Mouse (Mus musculus) layer of hippocampus, adult 9-10 months (tissue): Measurements from ENCODE around the gene Tmem178.

Source experiments
- DNase-seq: peaks from one replicate; pipeline ENCODE4 v3.0.0; 2022; ENCODE audit warnings: low spot score

Tmem178 gene

DNA sequence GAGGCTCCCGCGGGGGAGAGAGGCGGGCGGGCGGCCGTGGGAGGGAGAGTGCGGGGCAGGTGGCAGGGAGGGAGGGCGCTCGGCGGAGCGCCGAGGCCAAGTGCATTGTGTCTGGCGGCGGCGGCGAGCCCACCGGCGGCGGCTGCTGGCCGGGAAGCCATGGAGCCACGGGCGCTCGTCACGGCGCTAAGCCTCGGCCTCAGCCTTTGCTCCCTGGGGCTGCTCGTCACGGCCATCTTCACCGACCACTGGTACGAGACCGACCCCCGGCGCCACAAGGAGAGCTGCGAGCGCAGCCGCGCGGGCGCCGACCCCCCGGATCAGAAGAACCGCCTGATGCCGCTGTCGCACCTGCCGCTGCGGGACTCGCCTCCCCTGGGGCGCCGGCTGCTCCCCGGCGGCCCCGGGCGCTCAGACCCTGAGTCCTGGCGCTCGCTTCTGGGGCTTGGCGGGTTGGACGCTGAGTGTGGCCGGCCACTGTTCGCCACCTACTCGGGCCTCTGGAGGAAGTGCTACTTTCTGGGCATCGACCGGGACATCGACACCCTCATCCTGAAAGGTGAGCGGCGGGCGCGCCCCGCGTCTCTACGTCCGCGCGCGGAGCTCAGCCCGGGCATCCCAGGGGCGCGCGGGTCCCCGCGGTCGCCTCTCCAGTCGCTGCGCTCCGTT is at the start of gene Tmem178:
Tmem178 (plus strand) TSS at position 103 of the 669 bp plus-strand sequence.
- DNase-seq: no peak

DNA sequence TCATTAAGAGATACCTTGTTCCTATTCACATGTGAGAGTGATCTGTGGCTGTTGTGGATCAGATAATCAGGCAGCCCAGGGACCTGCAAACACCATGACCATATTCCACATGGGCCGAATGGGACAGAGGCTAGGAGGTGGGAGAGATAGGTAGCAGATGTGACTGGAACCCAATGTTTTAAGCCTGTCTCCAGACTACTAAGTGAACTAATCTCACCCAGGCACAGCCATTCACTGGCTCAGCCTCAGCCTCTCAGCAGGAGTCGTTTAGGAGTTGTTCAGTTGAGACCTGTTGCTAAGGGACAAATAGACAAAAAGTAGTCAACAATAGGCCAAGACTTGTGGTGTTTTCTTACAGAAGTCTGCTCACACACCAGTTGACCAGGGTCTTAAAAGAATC is 48.0 kb upstream of the Tmem178 start:
- DNase-seq: no peak

DNA sequence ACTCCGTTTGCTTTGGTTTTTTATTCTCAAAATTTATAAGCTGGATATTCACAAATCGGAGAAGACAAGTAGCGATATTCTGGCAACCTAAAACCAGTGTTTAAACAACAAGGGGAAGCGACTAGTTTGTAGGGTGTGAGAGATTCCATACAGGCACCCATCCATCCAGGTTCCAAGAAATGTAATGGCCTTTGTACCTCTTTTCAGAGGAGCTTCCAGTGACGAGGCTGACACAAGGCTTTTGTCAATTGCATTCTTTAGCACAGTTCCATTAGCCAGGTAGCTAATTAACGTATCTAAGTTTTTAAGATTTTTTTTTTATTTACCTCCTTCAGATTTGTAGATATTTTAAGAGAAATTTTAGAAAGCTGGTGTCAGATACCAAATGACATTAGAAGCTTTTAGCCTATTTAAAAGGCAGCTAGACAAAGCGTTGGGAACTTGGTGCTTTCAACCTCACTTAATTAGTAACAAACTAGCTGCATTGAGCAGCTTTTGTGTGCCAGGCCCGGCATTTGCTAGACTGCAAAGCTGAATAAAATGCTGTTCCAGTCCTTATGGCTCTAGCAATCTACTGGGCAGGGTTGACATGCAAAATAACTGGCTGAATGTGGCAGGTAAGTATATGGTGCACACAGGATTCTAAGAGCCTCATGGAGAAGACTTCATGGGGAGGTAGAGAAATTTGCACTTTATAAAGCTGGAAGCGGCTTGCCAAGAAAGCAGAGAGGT is 46.6 kb upstream of the Tmem178 start:
- DNase-seq: no peak

DNA sequence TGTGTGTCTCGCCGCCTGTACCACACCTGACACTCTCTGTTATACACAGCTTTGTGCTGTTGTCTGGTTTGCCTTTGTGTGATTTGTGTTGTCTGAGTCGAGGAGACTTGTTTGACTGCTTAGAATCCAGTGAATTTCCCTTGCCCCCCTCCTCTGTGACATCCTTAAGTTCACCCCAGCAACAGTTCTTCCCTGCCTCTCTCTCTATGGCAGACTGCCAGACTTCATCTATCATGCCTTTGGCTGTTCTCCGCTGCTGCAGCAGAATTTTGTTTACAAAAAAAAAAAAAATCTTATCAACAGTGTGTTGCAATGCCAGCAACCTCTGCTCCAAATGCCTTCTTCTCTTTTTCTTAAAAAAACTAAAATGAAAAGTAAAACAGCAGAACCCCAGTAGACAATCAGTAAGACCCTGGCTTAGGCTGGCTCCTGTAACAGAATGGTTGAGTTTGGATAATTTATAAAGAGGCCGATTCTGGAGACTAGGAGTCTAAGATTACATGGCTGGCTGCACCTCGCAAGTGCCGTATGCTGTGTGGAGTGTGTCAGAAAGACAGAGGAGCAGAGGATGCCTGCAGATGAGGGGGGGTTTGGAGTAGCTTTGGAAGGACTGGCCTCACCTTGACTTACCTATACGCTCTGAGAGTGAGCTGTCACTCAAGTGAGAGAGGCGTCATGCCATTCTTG is 44.8 kb upstream of the Tmem178 start:
- no peak for DNase-seq

DNA sequence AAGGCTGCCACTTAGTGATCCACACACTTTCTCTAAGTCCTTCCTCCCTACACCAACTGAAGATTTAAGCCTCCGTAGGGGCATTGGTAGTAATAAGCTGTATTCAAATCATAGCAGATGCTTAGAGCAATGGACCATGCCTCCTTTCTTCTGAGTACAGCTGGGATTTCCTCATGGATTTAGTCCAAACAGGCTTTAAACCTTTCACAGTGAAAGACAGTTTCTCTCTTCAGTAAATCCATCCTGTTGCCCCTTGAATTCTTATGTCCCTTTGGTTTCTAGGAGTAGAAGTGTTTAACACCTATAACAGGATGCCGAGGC is 44.3 kb upstream of the Tmem178 start:
- DNase-seq: no peak

DNA sequence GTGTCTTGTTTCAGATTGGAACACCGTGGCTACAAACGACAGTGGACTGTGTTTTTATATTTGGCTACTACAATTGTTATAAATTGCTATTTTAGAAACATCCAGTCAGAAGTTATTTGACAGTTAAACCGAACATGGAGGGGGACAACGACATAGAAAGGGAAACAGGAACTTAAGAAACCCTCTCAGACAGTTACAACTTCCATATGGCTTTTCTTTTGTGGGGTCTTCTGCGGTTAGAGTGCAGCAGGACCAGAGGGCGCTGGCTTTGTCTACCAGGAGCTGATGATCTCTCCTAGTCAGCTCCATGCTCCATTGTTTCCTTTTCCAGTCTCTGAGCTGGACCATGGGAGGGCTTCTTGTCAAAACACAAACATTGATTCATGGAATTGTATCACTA is 42.5 kb upstream of the Tmem178 start:
- DNase-seq: no peak

DNA sequence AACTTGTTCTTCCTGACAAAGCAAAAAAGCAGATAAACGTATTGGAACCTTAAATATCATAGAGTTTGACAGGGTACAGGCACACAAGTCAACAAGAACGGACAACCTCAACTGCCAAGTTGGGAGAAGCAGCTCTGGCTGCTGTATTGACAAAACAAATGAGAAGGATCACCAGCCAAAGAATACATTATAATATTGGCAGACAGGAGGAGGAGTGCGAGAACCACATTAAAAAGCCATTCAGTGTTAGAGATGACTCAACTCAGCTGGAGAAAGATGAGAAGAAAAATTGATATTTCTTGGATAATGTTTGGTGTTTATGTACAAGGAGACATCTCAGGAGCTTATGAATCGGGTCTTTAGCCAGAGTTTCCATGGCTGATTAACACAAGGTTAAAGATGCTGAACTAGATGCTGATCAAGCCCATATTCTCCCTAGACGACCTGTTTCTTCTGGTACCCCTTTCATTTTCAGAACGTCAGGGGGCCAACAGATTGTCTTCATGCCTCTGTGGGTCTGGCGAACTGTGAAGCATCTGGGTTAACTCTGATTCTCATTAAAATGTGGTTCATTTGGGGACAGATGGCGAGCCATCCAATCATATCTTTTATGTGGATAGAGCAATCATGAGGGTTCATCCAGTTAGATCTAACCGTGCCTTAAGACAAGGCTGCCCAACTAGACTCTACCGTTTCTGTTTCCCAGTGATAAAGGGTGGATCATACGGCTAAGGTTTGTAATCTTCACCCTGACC is 41.1 kb upstream of the Tmem178 start:
- no peak for DNase-seq

DNA sequence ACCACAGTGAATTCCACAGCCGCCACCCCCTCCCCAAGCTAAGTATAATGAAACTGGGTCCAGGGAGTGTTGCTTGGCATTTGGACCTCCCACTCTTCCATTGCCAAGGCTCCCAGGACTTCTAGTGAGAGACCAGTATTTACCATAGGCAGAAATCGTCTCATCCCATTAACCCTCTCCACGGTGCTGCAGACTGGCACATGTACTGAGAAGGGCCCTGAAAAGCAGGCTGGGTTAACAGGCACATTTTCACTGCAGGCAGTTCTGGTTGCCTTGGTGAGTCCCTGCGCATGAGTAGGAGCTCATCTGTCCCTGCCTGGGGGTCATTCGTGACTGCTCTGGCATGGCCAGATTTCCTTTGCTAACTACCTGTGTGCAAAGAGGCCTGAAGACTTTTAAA is 40.4 kb upstream of the Tmem178 start:
- DNase-seq: no peak

DNA sequence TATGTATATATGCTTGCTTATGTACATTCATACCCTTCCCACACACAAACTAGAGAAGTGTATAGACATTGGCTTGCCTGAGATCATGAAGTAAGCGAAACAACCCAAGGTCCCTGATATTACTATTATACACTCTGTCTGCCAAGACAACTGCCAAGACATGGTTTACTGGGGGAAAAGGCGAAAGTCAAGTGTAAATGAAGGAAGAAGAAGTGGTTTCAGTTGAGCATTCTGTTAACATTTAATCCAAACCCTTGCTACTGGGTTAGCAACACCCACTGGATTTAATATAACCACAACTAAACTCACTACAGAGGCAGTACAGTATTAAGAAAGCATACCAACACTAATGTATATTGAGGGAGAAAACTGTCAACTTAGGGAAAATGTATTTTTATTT is 28.8 kb upstream of the Tmem178 start:
- DNase-seq: no peak

DNA sequence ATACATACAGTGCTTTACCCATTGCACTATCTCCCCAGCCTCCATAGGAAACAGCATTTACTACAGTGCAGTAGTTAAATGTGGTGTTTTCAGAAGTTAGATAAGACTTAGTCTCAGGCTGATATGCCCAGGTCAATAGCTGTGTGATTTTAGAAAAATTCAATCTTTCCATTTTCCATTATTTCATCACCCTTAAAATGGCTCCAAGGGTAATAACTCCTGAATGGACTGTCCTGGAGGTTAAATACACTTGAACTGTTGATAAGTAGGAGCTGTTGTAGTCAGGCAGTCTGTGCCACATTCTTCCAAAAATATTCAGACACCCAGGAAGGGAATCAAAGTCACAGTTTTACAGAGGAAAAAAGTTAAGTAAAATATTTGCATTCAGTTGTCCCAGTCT is 25.2 kb upstream of the Tmem178 start:
- DNase-seq: no peak

DNA sequence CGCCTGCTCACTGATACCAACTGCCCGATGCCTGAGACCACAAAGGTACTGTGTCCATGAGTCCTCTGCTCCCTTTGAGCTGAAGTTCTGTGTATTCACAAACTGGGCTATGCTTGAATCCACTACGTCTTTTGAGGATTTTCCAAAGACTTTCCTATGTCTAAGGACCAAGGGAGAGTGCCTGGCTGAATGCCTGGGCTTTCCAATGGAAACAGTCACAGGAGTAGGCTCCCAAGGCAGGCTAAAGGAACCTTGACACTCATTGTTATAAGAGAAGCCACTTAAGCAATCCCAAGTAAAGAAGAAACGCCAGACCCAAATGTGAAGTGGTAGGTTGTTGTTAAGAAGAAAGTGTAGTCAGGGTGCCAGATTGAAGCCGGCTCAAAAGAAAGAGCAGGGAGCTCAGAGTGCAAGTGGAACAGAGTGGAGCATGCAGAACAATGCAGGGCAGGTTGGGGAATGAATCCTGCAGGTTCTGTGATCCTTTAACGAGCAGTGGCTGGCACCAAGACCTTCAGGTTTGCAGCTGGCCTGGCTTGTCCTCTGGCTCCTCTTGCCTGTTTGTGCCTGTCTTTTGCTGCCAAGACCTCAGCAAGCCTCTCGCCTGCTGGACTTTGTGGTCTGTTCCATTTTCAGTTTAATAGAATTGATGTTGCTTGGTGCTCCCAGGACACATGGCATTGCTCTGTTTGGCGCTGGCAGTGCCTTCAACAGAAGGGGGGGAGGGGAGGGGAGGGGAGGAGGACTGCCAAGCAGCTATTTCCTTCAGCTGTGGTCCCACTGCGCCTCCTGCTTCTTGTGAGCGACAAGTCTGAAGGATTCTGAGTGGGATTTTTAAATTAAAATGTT is 22.9 kb upstream of the Tmem178 start:
- DNase-seq: no peak

DNA sequence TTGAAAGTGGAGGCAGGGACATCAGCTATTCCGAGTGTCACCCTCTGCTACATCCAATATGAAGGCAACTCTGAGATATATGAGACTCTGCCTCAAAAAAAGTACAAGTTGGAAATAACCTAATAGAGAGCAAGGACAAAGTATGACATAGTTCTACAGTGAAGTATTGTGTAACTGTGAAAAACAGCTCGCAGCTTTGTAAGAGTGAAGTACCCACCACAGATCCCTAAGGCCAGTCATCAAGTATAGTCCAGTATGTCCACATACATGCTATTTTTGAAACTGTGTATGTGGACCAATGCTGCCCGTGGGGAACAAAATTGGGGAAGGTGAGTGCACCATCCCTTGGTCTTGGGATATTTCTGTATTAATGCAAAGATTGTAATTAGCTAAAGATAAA is 18.9 kb upstream of the Tmem178 start:
- no peak for DNase-seq

DNA sequence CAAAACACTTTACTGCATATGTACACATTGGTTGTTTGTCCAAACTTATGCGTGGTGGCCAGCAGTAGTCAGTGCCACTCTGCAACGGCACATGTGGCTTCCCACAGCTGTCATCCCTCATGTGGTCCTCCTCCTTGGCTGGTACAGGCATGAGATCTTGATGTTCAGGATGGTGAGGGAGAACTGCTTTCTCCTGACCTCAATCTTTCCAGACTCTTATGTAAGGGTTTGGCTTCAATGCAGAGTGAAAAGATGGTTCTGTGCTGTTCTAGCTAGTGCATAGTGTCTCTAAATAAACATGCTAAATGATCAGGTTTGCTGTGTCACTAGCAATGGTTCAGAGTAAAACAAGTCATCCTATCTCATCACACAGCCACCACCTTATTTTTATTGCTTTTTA is 17.3 kb upstream of the Tmem178 start:
- no peak for DNase-seq

DNA sequence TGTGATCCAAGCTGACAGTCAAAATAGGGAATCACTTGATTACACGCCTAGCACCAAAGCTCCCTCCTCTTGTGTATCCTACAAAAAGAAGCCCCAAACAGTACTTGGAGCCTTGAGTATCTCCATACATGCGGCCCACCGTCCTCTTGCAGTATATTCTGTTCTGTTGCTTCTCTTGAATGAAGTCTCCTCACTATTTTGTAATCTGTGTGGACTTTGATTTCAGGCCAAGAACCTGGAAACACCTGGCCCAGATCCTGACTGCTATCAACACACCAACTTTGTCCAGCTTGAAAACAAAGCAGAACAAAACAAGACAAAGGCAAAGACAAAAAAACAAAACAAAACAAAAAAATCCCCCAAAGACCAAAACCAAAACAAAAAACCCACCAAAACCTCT is 11.7 kb upstream of the Tmem178 start:
- no peak for DNase-seq

DNA sequence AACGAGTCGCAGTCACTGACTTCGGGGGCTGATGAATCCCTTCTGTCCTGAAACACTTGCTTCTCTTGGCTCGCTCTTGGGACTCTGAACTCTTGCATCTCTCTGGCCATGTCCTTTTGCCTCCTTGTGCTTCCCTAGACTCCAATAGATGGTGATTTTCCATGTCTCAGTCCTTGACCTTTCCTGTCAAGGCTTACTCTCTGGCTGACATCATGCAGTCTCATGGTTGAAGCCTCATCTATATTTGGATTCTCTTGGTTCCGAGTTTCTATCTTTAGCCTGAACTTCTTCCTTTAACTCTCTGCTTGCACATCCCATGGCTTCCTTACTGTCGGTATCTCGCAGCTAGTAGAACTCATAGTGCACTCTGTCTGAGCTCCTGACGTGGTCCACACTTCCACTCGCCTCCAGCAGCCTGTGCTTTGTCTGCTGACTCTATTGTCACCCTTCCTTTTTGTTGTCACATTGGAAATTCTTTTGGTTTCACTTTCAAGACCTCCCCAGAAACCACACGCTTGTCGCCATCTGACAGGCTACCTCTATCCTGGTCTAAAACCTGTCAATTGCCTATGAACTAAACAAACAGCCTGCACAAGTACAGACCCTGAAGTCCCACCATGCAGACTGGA is 10.9 kb upstream of the Tmem178 start:
- no peak for DNase-seq

DNA sequence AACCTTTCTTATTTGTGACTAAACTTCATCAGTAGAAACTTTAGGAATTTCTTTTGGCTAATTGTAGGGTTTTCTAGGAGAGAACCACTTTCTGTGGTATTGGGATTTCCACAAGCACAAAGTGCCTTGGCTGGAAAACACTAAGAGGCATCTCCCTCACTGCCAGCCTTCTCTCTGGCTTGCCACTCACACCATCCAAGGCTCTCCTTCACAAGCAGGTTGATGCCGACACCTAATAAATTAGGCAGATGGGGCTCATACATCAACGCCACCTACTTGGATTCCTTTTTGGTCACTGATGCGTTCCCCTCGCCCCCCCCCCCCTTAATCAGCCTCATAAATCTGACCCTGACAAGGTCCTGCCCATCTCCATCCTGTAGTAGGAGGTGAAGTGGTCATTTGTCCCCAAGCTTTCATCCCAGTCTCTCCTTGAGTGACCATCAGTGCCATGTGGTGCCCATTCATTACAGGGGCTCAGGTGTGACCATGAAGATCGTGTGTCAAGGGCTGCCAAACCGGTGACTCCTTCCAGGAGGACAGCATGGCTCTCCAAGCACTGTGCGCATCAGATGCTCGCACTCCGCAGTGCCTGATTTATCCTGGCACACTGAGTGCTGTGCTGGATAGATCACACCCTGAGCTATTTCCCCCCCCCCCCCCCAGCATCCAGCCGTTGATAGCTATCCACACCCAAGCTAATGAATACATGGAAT is 8.5 kb upstream of the Tmem178 start:
- no peak for DNase-seq

DNA sequence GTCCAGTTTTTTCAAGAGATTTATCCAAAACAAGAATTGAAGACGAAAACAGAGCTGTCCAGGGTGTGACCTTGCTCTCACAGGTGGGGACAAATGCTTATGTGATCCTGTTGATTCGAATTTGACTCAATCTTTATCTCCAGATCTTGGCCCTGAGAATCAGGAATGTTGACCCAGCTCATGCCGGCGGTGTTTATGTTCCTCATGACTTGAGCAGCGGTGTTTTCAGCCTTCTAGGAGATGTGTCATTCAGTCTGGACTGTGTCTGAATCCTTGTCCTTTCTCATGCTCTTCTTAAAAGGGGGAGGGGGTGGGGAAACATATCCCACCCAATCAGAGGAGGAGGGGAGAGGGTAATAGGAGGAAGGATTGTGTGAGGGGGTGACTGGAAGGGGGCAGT is 7.9 kb upstream of the Tmem178 start:
- DNase-seq: no peak

DNA sequence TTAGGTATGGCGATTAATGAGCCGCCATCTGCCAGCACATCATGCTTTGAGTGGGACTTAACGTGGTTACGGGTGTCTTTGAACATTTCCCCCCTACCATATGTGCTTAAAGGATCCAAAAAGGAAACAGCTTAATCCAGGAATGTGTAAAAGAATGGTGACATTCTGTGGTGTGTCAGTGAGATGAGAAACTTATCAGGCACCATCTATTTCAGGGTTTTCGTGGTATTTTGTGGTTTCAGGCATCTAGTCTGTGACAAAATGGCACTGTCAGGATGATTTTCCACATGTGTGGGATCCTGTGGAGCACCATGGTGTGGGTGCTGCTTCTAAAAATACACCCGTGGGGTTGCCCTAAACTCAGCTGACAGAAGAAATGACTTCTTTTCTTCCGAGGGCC is 4.6 kb upstream of the Tmem178 start:
- no peak for DNase-seq

DNA sequence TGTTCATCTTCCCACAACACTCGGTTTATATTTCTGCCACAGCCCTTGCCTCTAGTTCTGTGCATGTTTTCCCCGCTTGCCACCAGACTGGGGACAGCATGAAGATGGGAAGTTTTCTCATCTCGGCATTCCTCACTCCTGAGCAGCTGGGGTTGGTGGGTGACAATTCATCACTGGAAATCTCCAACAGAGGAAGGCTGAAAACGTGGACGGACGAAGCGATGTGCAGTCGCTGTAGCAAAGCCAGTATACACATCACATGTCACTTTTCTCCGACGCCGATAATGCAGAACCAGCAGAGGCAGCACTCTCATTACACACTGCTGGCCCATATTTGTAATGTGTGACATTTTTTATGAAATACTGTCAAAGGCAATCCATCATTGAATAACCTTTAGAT is 2.6 kb upstream of the Tmem178 start:
- no peak for DNase-seq

DNA sequence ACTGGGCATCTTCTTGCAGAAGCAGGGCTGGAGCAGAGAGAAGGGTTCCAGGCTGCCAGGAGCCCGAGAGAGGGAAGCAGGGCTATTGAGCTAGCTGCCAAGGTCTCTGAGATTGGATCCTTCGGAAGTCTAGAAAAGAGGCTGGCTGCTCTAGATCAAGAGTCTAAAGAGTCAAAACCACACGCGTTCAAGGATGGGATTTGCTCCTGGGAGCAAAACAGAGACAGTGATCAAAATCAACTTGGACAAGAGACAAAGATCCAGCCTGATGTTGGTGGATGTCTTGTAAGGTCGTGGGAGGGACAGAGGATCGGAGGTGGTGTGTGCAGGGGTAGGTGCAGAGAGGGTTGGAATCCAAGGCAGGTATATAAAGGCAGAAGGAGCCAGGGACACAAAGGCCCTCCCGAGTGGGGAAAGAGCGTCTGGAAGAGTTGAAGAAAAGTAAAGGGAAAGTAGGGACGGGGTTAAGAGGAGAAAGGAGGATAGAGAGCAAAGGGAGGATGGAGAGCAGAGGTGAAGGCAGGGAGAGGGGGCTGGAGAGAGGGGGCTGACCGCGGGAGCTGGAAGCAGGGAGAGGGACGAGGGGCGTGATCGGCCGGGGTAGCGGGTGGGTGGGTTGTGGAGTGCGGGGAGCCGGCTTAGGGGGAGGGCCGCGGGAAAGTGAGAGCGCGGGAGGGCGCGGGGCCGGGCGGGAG is 450 bp upstream of the Tmem178 start:
- DNase-seq: no peak
